Mouse (Mus musculus) left cerebral cortex, adult 11 months (tissue): ENCODE measurements at regions not wholly inside any gene's neighbourhood (a gene's known extent, or its start where the extent isn't known, plus 50 kb on each side); places are given as distances from the start of the nearest gene placed in this dataset.

Source experiments
- DNase-seq: peaks from one replicate; pipeline ENCODE4 v3.0.0; 2022; ENCODE audit warnings: low spot score

DNA sequence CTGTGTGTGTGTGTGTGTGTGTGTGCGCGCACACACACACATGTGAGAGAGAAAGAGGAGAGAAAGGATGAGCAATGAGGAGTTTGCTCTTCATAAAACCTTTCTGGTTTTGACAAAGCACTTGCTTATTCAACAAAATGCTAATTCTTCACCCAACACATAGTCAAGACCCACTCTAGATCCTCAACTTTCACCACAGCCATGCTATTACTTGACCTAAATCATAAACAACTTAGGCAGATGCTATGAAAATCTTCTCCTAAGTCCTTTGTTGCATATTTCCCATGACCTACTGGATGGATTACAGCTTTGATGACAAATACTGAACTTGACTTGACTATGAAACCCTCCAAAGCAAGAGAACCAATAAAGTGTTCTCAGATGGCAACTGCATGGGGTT lies 196.3 kb upstream of the Ank start:
- no peak for DNase-seq

DNA sequence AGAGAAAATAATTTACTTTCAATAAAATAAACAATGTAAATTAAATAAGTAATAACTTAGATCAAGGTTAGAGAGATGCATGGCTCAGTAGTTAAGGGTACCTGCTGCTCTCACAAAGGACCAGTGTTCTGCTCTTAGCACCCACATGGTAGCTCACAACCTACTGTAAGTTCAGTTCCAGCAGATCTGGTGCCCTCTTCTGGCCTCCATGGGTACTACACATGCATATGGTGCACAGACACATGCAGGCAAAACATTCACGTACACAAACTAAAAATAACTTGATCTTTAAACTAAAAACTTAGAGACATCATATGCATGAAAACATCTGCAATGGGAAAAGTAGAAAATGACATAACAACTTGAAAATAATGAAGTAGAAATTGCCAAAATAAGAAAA lies 184.2 kb upstream of the Ank start:
- DNase-seq, result no peak

DNA sequence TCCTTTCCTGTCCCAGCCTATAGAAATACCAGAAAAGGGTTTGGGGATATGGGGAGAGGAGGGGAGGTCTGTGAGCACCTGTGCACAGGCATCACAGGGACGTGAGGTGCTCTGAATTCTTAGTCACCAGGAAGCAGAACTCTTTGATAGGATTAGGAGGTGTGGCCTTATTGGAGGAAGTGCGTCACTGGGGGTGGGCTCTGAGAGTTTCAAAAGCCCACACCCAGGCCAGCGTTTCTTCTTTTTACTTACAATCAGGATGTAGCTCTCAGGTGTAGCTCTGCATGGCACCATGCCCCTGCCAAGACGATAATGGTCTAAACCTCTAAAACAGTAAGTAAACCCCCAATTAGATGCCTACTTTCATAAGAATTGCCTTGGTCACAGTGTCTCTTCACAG lies 162.6 kb upstream of the Ank start:
- no peak for DNase-seq

DNA sequence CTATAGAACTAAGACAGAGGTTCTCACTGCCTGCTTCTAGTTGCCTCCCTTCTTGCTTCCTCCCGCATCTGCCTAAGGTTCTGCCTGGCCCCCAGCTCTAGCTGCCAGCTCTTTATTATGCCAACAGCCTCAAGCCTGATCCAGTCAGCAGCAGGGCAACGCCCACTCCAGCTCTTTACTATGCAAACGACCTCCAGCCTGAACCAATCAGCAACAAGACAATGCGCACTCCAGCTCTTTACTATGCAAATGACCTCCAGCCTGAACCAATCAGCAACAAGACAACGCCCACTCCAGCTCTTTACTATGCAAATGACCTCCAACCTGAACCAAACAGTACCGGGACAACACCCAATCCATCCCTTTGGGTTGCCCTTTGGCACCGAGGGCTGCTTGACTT lies 162.2 kb upstream of the Ank start:
- no peak for DNase-seq

DNA sequence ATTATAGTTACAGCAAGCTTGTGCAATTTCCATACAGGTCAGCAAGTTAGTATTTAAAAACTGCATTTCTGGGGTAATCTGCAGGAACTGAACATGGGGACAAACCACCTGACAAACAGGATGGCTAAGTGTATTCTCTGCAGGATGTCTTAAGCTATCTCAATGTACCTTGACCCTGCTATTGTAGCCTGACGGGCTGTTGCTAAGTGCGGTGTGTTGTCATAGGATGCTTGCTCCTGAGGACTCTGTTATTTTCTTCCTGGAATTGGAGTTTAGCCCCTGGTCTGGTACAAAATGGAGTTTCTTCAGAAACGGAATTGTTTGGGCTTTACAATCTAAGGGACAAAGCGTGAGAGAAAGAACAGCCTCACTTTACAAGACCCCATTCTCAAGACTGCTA lies 161.4 kb upstream of the Ank start:
- DNase-seq, result no peak

DNA sequence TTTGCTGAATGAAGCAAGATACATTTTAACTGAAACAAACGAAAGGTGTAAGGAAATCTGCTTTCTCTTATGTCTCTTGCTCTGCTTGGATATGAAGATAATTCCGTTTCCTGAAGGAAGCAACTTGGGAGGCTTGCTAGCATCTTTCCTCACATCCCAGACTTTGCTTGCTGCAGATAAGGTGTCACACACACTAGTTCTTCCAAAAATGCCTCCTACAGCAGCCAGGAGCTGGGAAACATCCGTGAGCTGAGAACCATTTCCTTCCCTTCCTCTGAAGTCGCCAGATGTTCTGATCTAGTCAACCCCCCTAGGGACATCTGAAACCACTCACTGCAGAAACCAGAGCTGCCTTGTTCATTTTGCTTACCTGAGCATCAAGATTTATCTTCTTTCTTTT lies 157.8 kb upstream of the Ank start:
- DNase-seq, result no peak

DNA sequence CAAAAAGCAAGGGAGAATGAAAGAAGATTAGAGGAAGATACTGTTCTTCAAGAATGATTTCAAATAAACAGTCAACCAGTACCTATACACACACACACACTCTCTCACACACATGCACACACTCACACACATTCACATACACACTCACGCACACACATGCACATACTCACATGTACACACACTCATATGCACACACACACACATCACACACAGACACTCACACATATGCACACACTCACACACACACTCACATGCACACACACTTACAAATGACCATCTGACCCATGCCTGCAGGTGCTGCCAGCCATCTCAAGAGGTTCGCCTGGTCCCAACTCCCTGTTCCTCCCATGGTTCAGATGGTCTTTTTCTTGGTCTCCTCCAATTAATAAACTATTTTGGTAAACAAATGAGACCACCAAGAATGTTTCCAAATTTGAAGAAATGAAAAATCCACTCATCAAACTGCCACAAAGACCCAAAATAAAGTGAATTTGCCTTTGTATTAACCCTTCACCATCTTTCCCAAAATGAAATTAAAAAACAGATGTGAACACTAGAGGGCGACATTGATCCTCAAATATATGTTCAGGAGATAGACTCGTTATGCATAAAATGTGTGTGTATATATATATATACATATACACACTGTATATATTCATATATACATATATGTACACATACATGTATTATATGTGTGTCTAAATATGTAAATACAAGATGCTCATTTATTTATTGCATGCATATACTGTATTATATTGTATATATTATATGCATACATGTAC lies 150.3 kb upstream of the Ank start:
- no peak for DNase-seq

DNA sequence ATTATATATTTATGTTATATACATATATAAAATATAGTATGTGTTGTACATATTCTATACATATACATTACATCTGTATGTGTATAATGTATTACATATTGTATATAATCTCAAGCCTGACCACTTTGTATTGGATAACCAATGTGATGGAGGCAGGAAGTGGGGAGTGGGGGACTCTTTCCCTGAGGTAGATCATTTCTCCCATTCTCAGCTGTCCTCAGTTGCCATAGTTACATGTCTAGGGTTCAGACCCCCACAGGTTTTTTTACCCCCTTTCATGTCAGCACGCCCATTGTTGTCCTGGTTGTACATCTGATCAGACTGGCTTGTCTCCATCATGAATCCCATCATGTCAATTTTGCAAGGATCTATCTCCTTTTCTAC lies 149.7 kb upstream of the Ank start:
- DNase-seq, result no peak

DNA sequence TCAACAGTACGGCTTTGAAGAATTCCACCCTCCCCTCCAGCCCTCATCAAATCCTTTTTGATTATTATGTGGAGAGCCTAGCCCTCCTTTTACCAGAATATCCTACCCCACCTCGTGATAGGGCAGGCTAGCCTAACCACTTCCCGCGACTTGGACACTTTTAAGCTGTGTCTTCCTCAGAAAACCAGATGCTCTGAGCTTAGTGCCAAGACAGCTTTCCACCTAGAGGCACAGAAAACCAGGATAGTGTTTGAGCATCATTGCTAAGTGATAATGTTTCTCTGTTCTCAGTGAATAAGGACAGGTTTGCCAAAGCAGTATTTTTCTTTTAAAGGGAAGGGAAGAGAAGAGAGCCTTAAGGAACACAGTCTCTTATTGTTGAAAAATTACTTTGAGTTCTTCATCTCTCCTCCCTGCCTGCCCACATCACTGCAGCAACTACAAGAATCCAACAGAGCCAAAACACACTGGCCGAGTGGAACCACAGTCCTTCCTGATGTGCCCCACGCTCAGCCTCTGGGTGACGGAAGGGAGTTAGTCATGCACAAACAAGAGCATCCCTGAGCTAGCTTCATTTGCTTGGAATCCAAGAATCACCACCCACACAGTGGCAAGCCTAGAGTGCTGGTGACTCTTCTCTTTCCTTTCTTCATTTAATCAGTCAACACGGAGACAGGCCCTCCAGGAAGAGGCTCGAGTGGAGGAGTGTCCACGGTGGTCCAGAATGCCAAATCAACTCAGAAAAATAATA lies 144.4 kb upstream of the Ank start:
- DNase-seq, result no peak

DNA sequence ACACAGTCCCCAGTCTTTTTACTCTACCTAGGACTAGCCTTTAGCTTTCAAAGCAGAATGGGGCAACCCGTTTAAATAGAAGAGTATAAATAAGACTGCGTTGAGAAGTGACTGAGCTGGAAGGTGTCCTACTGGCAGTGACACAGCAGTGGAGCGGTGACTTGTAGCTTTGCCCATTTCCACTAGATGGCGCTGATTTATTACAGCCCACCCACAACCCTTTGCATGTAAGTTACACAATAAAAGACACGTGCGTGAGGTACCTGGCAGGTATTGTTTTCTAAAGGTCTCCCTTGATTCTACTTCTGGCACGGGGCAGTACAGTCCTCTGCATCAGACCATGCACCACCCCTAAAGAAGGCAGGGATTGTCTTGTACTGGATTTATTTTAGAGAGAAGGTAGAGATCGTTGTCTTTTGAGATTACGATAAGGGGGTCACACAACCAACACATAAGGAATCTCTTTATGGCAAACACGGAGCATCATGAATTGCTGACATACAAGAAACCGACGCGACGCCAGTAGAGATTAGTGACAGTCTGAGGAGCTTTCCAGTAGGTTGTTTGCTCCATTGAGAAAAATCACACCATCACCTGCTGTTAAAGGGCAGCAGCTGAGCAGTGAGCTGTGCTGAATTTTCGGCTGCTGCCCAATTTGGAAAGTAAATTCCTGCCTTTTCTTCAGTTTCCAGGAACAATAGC lies 140.5 kb upstream of the Ank start:
- DNase-seq, result peak; percentile 81

DNA sequence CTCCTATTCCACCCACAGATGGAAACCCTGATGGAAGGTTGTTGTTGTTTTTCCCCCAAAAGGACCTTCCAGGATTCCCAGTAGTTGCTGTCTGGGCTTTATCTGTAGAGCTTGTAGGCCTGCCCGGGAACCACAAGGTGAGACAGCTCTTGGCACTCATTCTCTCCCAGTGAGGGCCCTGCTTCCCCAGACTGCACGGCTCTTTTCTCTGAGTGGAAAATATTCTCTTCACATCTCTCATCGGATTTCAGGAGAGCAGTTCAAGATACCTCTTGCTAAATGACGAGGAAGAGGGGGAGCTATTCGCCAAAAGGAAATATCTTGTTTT lies 140.0 kb upstream of the Ank start:
- DNase-seq, result no peak

DNA sequence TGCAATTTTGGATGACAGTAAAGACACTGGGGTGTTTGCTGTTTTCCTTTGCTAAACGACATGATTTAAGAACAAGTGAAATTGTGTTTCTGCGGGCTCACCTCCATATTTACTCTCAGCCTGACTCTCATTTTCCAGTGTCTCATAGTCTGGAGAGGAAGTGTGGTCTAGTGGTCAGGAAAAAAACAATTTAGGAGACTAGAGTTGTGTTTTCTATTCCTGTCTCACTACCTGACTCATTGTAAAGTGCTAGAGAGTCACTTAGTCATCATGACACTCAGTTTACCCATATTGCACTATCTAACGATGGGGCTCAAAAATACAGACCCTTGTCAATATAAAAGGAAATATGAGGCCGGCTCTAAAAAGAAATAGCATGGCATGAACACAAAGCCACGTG lies 138.7 kb upstream of the Ank start:
- DNase-seq, result no peak

DNA sequence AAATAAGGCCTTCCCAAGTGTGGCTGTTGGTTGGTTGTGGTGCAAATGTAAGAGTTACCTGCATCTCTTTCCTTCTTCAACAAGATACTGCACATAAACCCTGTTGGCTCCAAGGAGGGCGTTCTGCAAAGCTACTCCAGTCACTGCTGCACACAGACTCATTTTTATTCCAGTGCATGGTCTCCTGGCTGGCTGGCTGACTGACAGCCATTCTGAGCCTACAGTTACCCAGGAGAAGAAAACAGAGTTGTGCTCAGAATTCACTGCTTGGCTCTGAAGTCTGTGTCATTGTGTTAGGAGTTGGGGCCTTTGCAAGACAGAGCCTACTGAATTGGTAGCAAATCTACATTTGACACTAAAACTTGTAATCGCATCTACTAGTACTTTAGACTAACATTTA lies 138.0 kb upstream of the Ank start:
- no peak for DNase-seq

DNA sequence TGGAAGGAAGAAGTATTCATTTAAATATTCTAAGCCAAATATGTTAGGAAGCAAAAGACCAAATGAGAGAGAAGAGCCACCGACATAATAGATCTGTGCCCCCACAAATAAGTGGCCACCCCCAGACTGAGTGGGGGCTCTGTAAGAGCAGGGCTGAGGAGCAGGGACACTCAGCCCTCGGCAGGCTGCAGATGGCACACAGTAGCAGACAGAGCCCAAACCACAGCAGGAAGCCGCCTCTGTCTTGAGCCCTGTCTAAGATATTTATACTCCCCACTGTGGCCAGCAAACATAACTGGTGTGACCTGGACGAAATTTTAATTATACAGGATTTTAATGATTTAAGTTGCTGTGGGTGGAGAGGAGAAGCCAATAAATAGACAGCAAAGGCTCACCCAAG lies 126.4 kb upstream of the Ank start:
- DNase-seq, result no peak

DNA sequence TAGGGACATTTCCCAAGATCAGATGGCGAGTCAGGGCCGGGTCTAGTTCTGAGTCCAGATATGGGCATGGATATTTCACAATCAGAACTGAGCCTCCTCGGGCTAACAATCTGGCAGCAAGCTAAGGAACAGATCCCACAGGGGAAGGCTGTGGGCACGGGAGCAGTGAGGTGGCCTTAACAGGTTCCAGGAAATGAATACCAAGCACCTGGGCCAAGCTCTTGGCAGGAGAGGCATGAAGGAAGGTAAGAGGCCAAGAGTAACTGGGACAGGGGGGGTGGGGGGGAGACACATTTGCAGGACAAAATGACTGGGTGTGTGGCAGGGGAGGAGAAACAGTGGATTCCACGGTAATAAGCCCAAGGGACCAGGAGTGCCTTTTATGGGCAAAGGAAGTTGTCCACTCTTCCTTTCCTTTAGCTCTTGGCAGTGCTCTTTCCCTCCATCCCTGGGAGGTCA lies 124.9 kb upstream of the Ank start:
- no peak for DNase-seq

DNA sequence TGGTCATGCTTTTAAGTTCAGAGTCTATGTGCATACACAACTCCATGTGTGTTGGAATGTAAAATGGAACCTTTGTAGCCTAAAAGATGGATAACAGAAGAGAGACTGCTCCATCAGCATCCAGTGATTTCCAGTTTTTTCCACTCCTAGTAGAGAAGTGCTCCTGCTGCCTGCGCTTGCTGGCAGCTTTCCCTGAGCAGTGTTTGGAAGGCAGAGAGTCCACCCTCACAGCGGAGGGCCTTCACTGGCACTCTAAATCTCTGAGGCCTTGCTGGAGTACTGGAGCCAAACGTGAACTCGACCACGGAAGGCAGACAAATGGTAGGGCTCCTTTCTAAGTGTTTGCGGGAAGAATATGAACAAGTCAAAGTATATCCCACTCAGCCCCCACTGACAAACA lies 108.0 kb upstream of the Ank start:
- no peak for DNase-seq

DNA sequence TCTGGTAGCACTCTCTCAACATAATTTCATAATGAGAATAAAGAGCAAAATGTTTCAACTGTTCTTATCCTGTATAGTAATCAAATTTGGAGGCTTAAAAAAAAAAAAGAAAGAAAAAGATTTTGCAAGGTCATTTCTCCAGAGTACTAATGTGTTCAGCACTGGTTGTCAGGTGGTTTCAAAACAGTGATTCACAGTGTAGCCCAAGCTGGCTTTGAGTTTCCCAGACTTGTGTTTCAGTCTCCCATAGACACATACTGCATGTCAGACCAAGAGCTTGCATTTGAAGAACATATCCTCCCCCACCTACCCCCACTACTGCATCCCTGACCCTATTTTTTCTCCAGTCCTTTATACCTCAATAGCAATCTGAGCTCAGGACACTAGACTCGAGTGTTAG lies 107.2 kb upstream of the Ank start:
- no peak for DNase-seq

DNA sequence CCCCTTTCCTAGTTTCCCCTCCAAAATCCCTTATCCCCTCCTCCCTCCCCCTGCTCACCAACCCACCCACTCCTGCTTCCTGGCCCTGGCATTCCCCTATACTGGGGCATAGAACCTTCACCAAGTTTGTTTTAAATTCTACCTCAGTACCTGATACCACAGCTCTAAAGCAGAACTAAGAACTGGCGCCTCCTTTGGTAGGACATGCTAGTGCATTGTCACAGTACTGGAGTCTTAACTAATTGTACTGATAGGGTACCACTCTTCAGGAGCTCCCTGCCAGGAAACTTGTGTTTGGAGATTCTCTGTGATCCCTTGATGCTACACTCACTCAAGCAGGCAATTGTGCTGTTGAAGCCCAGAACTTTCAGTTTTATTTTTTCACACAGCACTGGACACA lies 92.0 kb upstream of the Ank start:
- DNase-seq, result no peak

DNA sequence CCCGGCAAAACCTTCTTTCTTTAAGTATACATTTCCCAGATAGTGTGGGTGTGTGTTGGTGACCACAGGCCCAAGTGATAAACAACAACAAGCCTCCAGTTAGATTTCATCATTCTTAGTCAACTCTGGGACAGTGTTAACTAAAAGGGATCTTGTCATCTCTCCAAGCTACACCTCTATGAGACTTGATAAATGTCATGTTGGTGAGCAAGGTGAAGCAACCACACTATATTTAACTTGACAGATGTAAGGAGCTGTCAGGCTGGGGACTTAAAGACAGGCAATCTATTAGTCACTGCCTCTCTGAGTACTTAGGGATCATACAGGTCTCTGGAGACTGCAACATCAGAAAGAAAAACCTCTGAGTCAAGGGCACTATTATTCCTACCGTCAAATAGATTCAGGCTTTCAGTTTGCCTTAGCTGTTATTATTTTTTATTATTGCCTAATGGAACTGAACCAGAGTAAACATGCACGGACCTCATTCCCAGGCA lies 87.8 kb upstream of the Ank start:
- no peak for DNase-seq

DNA sequence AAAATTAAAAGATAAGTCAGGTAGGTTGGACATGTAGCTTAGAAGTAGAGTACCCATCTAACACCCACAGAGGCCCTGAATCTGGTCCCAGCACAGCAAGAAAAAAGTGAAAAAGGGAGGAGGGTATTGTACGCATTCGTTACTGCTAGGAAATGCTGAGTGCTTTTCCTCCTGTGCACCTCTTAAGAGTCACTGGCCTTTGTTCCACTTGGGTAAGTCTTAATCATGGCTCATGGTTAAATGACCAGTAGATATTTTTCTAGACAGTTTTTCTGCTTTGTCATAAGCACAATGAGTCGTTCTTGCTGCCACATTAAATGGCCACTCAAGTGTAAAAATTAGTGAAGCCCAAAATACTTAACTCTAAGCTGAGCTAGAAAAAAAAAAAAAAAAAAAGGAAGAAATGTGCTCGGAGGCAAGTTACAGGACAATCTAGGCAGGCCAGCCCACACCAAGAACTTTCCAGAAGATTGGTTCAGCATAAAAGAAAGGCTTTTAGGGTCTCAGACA lies 86.0 kb upstream of the Ank start:
- DNase-seq, result no peak

DNA sequence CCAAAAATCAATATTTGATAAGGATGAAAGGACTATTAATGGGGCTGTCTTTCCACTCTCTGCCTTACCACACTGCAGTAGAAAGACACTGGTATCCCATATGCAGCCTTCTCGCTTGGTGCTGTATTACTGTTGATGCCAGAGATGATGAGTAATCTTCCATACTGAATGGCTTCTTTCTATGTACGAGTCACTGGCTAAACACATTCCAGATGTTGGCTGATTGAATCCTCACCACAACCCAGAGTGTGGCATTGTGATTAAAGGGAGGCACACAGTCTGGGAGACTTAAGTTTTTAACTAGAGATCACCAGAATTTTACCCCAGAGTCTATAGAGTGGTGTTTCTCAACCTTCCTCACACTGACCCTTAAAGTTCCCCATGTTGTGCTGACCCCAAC lies 84.9 kb upstream of the Ank start:
- DNase-seq, result no peak

DNA sequence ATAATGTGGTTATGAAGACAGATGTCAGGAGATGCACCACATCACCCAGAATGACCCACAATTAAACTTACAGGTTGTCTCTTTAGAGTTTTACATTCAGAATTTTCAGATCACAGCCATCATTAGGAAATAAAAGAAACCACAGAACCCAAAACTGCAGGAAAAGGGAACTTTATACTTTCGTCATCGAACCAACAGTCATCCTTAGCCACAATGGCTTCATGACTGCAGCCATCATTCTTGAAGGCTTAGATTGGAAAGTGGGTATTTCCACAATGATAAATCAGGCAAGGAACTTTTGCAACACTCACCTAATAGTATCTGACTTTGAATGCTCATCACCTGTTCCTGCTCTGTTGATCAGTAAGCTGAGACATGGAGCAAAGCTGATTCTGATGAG lies 75.9 kb upstream of the Ank start:
- DNase-seq, result no peak

DNA sequence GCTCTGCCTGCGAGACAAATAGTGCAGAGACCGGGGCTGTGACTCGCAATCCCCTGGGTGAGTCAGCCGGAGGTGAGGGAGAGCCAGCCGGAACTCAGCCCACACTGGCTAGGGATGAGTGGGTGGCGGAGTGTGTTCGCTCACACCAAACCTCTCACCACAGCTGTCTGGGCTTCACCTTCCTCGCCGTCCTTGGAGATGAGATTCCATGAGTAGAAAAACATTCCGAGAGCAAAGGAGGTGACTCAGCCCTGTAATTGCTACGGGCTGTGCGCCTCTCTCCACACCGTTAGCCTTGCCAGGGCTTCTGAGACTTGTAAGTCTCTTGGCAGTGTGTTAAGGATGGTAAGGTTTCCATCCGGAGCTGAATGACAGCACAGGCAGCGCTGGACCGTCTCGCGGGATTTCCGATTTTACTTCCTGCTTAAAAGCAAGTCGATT lies 60.7 kb upstream of the Ank start:
- peak; percentile 11 for DNase-seq
